Mouse (Mus musculus) lung, adult 2 months (tissue): ENCODE measurements around the gene Hpf1.

Experiments
- CTCF ChIP-seq: fragments of 200-500 bp; IDR thresholded peaks from 2 replicates; pipeline ENCODE4 v1.5.1; 2011; ENCODE audit warnings: mild to moderate bottlenecking, low read length, control low read depth; ENCODE audit not compliant: insufficient read depth
- POLR2A ChIP-seq: fragments of 200-500 bp; IDR thresholded peaks from 2 replicates; pipeline ENCODE4 v1.6.1; 2011; ENCODE audit warnings: low read depth, mild to moderate bottlenecking, control low read depth, low read length, borderline replicate concordance; ENCODE audit errors: extremely low read depth

DNA sequence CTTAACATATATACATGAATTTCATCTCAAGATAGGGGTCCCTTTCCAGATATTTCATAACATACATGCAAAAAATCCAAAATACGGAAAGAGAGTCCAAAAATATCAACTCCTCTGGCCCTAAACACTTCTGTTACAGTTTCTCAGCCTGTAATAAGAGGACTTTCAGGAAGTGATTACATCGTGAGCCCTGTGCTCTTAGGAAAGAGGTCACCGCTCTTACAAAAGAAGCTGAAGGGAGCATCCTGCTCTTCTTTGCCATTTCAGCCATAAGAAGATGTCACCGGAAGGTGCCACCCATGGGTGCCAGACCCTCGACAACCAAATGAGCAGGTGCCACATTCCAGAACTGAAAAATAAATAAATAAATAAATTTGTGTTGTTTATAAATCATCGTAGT lies 28.4 kb upstream of the Hpf1 start:
- TF ChIP-seq POLR2A (no peak), CTCF (no peak)
